Mouse (Mus musculus) monocyte, adult 2 months (primary cell): Measurements from ENCODE around the gene Aarsd1.
A peak's percentile ranks its signal among the peaks of the same experiment; 100 is the strongest.
"Not testable (repeated sequence)": the region's sequence is repeated elsewhere in the genome, so short reads cannot be mapped to it uniquely, and the experiment has no call there.

Experiments
- DNase-seq, 2 experiments: peaks; one replicate each; pipeline ENCODE4 v3.0.0; 2022; ENCODE audit warnings: low spot score in 2 of 2, low read depth in 1 of 2

Gene Aarsd1

DNA sequence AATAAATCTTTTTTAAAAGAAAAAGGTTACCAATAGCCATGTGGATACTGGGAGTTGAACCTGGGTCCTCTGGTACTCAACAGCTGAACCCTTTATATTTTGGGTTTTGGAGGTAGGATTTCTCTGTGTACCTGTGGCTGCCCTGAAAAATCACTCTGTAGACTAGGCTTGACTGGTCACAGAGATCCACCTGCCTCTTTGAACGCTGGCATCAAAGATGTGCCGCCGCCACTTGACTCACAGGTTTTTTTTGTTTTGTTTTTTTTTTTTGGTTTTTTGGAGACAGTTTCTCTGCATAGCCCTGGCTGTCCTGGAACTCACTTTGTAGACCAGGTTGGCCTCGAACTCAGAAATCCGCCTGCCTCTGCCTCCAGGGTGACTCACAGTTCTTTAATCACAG lies 30.4 kb upstream of the Aarsd1 start:
- no peak for DNase-seq

DNA sequence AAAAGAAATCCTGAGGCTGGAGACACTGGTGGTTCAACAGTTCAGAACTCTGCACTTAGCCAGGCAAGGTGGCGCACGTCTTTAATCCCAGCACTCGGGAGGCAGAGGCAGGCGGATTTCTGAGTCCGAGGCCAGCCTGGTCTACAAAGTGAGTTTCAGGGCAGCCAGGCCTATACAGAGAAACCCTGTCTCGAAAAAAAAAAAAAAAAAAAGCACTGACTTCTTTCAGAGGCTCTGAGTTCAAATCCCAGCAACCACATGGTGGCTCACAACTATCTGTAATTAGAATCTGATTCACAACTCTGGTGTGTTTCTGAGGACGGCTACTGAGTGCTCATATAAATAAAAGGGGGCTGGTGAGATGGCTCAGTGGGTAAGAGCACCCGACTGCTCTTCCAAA lies 29.4 kb upstream of the Aarsd1 start:
- DNase-seq, result not testable (repeated sequence)

- DNase-seq, result no peak
These were observed 28.9 kb upstream of the Aarsd1 start for GRCm38 (mm10) chr11:101446319-101446718.

GRCm38 (mm10) chr11:101442760-101443159 lies 25.3 kb upstream of the Aarsd1 start:
- DNase-seq, result no peak

DNA sequence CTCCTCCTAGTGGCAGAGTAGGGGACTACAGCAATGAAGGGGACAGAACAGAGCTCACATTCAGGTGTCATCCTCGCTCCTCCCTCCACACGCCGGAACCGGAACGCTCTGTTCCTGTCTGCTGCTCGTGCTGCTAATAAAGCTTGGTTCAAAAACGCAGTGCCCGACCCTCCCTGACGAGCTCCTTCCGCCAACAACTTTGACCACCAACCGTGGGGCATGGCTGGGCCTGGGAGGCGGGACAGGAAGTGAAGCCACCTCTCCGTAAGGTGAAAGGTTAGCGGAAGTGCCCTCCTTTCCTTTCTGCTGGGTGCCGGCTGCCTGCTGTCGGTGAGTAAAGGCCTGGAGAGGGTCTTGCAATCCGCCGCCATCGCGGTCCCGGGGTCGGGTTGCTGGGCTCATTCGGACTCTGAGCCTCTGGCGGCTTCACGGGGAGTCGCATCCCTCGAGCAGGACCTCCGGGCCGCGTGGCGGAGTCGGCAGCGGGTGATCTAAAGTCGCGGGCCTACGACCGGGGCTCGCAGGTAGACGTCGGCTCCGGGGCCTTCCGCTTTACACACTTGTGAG lies 24.8 kb upstream of the Aarsd1 start, which contains the start of gene Rpl27:
Gene Rpl27 (plus strand): TSS at position 172 of the 567 bp plus-strand sequence.
- peak; percentile 93 to 96 for DNase-seq

- not testable (repeated sequence) for DNase-seq
These were observed 24.2 kb upstream of the Aarsd1 start for GRCm38 (mm10) chr11:101441450-101442126.

- not testable (repeated sequence) for DNase-seq
These were observed 20.6 kb upstream of the Aarsd1 start for GRCm38 (mm10) chr11:101438006-101438405.

GRCm38 (mm10) chr11:101436916-101437315 lies 19.5 kb upstream of the Aarsd1 start:
- DNase-seq, result no peak

DNA sequence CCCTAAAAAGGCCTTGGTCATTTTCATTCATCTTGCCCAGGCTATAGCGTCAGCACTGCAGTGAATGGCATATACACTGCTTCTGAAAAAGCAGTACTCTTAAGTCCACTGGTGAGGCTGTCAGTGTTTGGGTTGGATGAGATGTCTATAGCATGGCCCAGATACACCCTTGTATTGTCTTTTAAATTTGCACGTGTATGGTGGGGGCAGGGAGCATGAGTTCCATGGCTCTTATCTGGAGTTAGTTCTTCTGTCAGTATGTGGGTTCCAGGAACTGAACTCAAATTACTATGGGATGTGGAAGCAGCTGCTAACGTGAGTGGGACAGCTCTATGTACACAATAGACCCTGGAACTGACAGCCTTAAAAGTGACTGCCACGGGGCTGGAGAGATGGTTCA lies 18.4 kb upstream of the Aarsd1 start:
- no peak for DNase-seq

DNA sequence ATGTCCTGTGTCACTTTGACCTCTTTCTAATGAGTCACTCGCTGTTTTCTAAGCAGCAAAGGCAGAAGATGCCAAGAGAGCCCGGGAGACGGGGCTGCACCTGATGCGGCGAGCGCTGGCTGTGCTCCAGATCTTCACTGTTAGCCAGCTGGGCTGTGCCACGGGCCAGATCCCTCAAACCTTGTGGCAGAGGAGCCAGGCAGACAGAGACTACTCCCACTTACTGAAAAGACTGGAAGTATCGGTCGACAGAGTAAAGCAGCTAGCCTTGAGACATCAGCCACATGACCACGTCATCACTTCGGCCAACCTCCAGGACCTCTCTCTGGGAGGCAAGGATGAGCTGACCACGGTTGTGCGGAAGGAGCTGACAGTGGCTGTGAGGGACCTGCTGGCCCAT lies 16.0 kb upstream of the Aarsd1 start:
- no peak for DNase-seq

DNA sequence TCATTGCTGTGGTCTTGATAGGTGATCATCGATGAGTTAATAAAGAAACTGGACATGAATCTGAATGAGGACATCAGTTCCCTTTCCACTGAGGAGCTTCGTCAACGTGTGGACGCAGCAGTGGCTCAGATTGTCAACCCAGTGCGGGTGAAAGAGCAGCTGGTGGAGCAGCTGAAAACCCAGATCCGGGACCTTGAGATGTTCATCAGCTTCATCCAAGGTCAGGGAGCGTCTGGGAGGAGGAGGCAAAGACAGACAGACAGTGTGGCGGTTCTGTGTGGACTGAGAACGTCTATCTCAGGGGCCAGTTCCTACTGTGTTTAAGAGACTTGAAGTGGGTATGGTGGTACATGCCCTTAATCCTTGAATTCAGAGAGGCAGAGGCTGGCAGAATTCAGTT lies 13.9 kb upstream of the Aarsd1 start:
- DNase-seq, result no peak

DNA sequence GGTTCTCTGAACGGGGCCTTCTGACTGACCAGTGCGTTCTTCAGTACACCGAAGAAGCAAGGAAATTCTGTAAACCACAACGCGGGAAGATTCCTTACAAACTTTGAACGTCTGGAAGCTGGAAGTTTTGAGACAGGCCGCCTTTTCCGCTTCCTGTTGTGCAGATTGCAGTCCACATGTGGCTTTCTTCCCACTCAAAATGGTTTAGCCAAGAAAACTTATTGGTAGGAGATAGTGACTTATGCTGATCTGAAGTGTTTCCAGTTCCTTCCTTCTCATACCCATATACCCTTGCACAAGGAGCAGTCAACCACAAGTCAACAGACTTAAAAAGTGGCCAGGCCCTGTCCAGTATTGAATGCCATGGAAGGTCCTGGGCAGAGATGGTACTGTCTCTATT lies 8.8 kb upstream of the Aarsd1 start:
- no peak for DNase-seq

DNA sequence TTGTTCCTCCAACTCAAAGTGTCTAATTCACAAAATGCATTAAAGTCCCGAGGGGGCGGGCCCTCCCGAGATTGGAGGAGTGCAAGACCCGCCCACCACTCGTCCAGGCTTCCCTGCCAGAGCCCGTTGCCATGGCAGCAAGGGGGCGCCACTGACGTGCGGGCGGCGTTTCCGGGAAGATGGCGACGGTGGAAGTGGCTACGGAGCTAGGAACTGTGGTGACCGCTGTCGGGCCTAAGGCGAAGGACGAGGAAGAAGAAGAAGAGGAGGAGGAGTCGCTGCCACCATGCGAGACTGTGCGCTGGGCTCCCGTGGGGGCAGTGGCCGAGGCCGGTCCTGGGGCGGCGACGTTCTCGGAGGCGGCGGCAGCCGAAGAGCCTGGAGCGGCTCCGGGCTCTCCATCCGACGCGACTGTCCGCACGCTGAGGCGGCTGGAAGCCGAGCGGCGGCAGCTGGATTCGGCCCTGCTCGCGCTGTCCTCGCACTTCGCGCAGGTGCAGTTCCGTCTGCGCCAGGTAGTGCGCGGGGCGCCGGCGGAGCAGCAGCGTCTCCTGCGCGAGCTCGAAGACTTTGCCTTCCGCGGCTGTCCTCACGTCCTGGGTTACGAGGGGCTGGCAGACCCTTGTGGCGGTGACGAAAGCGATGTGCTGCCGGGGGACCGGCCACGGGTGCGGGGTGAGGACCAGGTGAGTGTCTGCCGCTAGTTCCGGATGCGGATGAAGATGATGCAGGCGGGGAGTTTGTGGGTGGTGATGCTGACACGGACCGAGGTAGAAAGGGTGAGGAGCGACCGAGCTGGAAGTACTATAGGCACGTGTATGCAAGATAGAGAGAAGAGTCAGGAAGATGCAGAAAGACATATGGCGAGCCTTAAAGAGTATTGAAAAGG lies 7.8 kb upstream of the Aarsd1 start, which contains the start of the genes Rundc1 and Ptges3l:
Gene Rundc1 (plus strand): TSS at position 161 of the 889 bp plus-strand sequence.
Gene Ptges3l (minus strand): TSS at position 409 of the 889 bp plus-strand sequence.
- peak; percentile 94 to 97 for DNase-seq

GRCm38 (mm10) chr11:101424105-101424851 lies 6.9 kb upstream of the Aarsd1 start, which contains the start of gene Gm27029:
Gene Gm27029 (minus strand): TSS chr11:101424796.
- no peak for DNase-seq

DNA sequence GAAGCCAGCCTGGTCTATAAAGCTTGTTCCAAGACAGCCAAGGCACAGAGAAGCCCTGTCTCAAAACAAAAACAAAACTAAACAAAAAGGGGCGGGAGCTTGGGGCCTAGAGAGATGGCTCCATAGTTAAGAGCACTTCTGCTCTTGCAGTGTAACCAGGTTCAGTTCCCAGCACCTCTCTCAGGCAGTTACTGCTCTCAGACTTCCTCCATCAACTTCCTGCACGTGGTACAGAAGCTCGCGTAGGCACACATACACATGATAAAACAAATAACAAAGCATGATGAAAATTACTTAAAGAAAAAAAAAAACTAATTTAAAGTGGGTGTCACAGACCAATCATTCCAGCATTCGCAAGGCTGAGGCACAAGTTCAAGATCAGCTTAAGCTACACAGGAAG lies 2.7 kb upstream of the Aarsd1 start:
- DNase-seq, result no peak

GRCm38 (mm10) chr11:101419610-101420009 lies 2.2 kb upstream of the Aarsd1 start:
- DNase-seq, result no peak

- no peak for DNase-seq
These were observed 1.6 kb upstream of the Aarsd1 start for GRCm38 (mm10) chr11:101418991-101419390.

GRCm38 (mm10) chr11:101416433-101417100 lies 848 bp downstream of the Aarsd1 start:
- no peak for DNase-seq

- no peak for DNase-seq
These were observed 2.1 kb downstream of the Aarsd1 start for GRCm38 (mm10) chr11:101415306-101415705.

- DNase-seq, result no peak
These were observed 22.3 kb downstream of the Aarsd1 start for GRCm38 (mm10) chr11:101395110-101395509.
